ENCODE assay signal across 8 mouse cellular contexts in genomic region chr4:33309764-33310757, GRCm38 (mm10). TPM values are rescaled to one million over a fixed set of nuclear protein-coding genes. Genes with fewer than 3 reads are reported as not detected.
A peak's percentile ranks its signal among the peaks of the same experiment; 100 is the strongest.
DNase-seq lines count a peak whose midpoint lies in the region; ATAC-seq and TF ChIP-seq lines count a peak whose summit lies in the region.

TSS of gene Rngtt (plus strand) at chr4:33310311.

- no peak within 1 kb of the TSS for H3K27ac ChIP-seq in bone marrow macrophage, adult 2 months (ENCODE audit: insufficient read depth, low read depth, low read length)
- H3K27ac ChIP-seq in embryonic fibroblast, embryonic 13.5 days (ENCODE audit: insufficient read depth, low read length) = no peak within 1 kb of the TSS
- H3K27ac ChIP-seq in kidney, embryonic 14.5 days (ENCODE audit: low read depth, low read length) = peak within 1 kb of the TSS; percentile 33; the same call in 1 of the 2 replicates
- H3K27ac ChIP-seq in limb, embryonic 15.5 days = peak within 1 kb of the TSS; percentile 68

- peak within 1 kb of the TSS; percentile 84 for H3K9ac ChIP-seq in kidney, embryonic 14.5 days (ENCODE audit: low read depth, low read length)
- H3K9ac ChIP-seq in limb, embryonic 15.5 days = peak within 1 kb of the TSS; percentile 65

- peaks cover 5% of the 10 kb centered on the region for H3K4me1 ChIP-seq in bone marrow macrophage, adult 2 months (ENCODE audit: control insufficient read depth, insufficient read depth, low read length)
- H3K4me1 ChIP-seq in embryonic fibroblast, embryonic 13.5 days (ENCODE audit: control insufficient read depth, insufficient read depth, low read length) = no peaks in the 10 kb centered on the region
- peaks cover 5% of the 10 kb centered on the region; the same call in 1 of the 2 replicates for H3K4me1 ChIP-seq in kidney, embryonic 14.5 days (ENCODE audit: control insufficient read depth, insufficient read depth, low read length)
- no peaks in the 10 kb centered on the region for H3K4me1 ChIP-seq in limb, embryonic 15.5 days

- TF ChIP-seq POLR2A in bone marrow macrophage, adult 2 months (IDR thresholded peaks at IDR 0.05; ENCODE audit: borderline replicate concordance, low read depth, low read length) = no peak
- TF ChIP-seq POLR2A in embryonic fibroblast, embryonic 13.5 days (IDR thresholded peaks at IDR 0.05; ENCODE audit: low read depth, low read length) = peak; percentile 63

- H3K36me3 ChIP-seq in kidney, embryonic 14.5 days (ENCODE audit: control insufficient read depth, insufficient read depth, low read length) = no peaks in the 10 kb centered on the region; the same call in 1 of the 2 replicates
- no peaks in the 10 kb centered on the region for H3K36me3 ChIP-seq in limb, embryonic 15.5 days

- H3K9me3 ChIP-seq in kidney, embryonic 14.5 days (ENCODE audit: control insufficient read depth, low read length) = no peaks in the 10 kb centered on the region
- no peaks in the 10 kb centered on the region for H3K9me3 ChIP-seq in limb, embryonic 15.5 days

- peak; percentile 99 for DNase-seq in A20 (ENCODE audit: low read depth, low spot score)
- DNase-seq in heart, adult 9 months (ENCODE audit: low spot score in 2 of 2) = peak; percentile 94 to 95
- DNase-seq in monocyte, adult 2 months (ENCODE audit: low read depth in 1 of 2, low spot score in 2 of 2) = peak; percentile 86 to 95
- DNase-seq in spleen, postnatal 36 days (ENCODE audit: low spot score in 2 of 2) = peak; percentile 97 to 98

- H3K27me3 ChIP-seq in kidney, embryonic 14.5 days (ENCODE audit: control insufficient read depth, insufficient read depth, low read length) = no peaks in the 10 kb centered on the region
- H3K27me3 ChIP-seq in limb, embryonic 15.5 days = no peaks in the 10 kb centered on the region

- ATAC-seq in kidney, embryonic 14.5 days (ENCODE audit: low FRiP score, low TSS enrichment) = peak; percentile 97
- peak; percentile 91 for ATAC-seq in limb, embryonic 15.5 days (ENCODE audit: insufficient number of reproducible peaks, low FRiP score, low TSS enrichment, low read depth)

- H3K4me3 ChIP-seq in bone marrow macrophage, adult 2 months (ENCODE audit: insufficient read depth, low read length) = peak within 1 kb of the TSS; percentile 89
- H3K4me3 ChIP-seq in embryonic fibroblast, embryonic 13.5 days (ENCODE audit: insufficient read depth, low read length) = peak within 1 kb of the TSS; percentile 99
- peak within 1 kb of the TSS; percentile 78 for H3K4me3 ChIP-seq in kidney, embryonic 14.5 days (ENCODE audit: low read length)
- H3K4me3 ChIP-seq in limb, embryonic 15.5 days = peak within 1 kb of the TSS; percentile 81

- TF ChIP-seq CTCF in bone marrow macrophage, adult 2 months (IDR thresholded peaks at IDR 0.05; ENCODE audit: low read depth, low read length) = no peak
- no peak for TF ChIP-seq CTCF in embryonic fibroblast, embryonic 13.5 days (IDR thresholded peaks at IDR 0.05; ENCODE audit: borderline replicate concordance, insufficient read depth, low read length)

- 3% methylated on average over 60 of the region's 60 CpGs for WGBS in kidney, embryonic 14.5 days
- WGBS in limb, embryonic 15.5 days = 2% methylated on average over 60 of the region's 60 CpGs

- peak within 1 kb of the TSS; percentile 72 for H3K4me2 ChIP-seq in kidney, embryonic 14.5 days (replicated peaks; ENCODE audit: low read depth, low read length)
- H3K4me2 ChIP-seq in limb, embryonic 15.5 days = peak within 1 kb of the TSS; percentile 65

RNA-seq across cellular contexts. Expression of gene Rngtt, which starts in this region (rescaled TPM):
- polyA plus RNA-seq in bone marrow macrophage, adult 2 months (2012; ENCODE audit: insufficient read depth, insufficient read length, missing spikeins) = 17.9 and 19.4 TPM in 2 replicates
- polyA plus RNA-seq in embryonic fibroblast, embryonic 13.5 days (2011; ENCODE audit: insufficient read length, low read depth, missing spikeins) = 24.9 and 30.7 TPM in 2 replicates
- 22.4 and 26.7 TPM in 2 replicates for polyA plus RNA-seq in kidney, embryonic 14.5 days (2014; fragmentation: Nextera tagmentation; extraction: Ambion mirVana)
- 21.2 and 21.6 TPM in 2 replicates for polyA plus RNA-seq in limb, embryonic 15.5 days (2015; fragmentation: Nextera tagmentation; extraction: Ambion mirVana)

Comparison
In these comparisons a context has a peak if more than half of its experiments do, and no peak if none do; other contexts are left out.
1. H3K27ac ChIP-seq: peak in kidney, embryonic 14.5 days (single experiment) and limb, embryonic 15.5 days (single experiment); none in bone marrow macrophage, adult 2 months (single experiment) and embryonic fibroblast, embryonic 13.5 days (single experiment).
2. Peak in every context shown above with its lines, with median percentiles within 50 percentile points of each other: DNase-seq and H3K4me3 ChIP-seq.